Mouse (Mus musculus) kidney, embryonic 14.5 days (tissue): ENCODE results near the gene Aaed1. TPM values are rescaled to one million over a fixed set of nuclear protein-coding genes. Genes with fewer than 3 reads are reported as not detected.

ENCODE experiments used
- ATAC-seq: fragments of 200-750 bp; cut with Nextera tagmentation; 2 replicates; pipeline ENCODE4 v1.8.0; 2017; ENCODE audit warnings: moderate number of reproducible peaks, mild to moderate bottlenecking, moderate TSS enrichment, moderate library complexity; ENCODE audit not compliant: low FRiP score, low TSS enrichment
- H3K27ac ChIP-seq: fragments of 300-500 bp; sonication (generic); 2 replicates; pipeline ENCODE4 v1.5.1; 2014; ENCODE audit warnings: low read depth, mild to moderate bottlenecking, low read length, moderate library complexity, mixed read lengths
- H3K27me3 ChIP-seq: fragments of 300-500 bp; sonication (generic); 2 replicates; pipeline ENCODE4 v1.6.1; 2014; ENCODE audit warnings: mild to moderate bottlenecking, low read length; ENCODE audit not compliant: control insufficient read depth, insufficient read depth
- H3K36me3 ChIP-seq: fragments of 300-500 bp; sonication (generic); 2 replicates; pipeline ENCODE4 v1.6.1; 2014; ENCODE audit warnings: low read length, mixed read lengths; ENCODE audit not compliant: control insufficient read depth, insufficient read depth
- H3K4me1 ChIP-seq: fragments of 300-500 bp; sonication (generic); 2 replicates; pipeline ENCODE4 v1.6.1; 2014; ENCODE audit warnings: low read length, mixed read lengths; ENCODE audit not compliant: control insufficient read depth, insufficient read depth
- H3K4me2 ChIP-seq: fragments of 300-500 bp; sonication (generic); replicated peaks from 2 replicates; pipeline ENCODE4 v1.6.1; 2014; ENCODE audit warnings: low read depth, mild to moderate bottlenecking, low read length
- H3K4me3 ChIP-seq: fragments of 300-500 bp; sonication (generic); 2 replicates; pipeline ENCODE4 v1.5.1; 2014; ENCODE audit warnings: mild to moderate bottlenecking, low read length
- H3K9ac ChIP-seq: fragments of 300-500 bp; sonication (generic); 2 replicates; pipeline ENCODE4 v1.6.1; 2014; ENCODE audit warnings: low read depth, mild to moderate bottlenecking, low read length, moderate library complexity
- H3K9me3 ChIP-seq: fragments of 300-500 bp; sonication (generic); 2 replicates; pipeline ENCODE4 v1.6.1; 2016; ENCODE audit warnings: low read length; ENCODE audit not compliant: control insufficient read depth
- WGBS: fragments of 180-500 bp; shearing (Covaris S2); extraction: QIAGEN DNeasy Blood & Tissue Kit; methylation state at CpG from one replicate; pipeline ENCODE4 v1.1.7; 2014; 5-methylcytosine and 5-hydroxymethylcytosine counted together
- polyA plus RNA-seq: library from polyadenylated mRNA; unstranded; fragments of >200 nt; fragmentation: Nextera tagmentation; extraction: Ambion mirVana; gene quantifications from 2 replicates; pipeline ENCODE4 v1.2.1, GENCODE M21; 2014

Aaed1 gene
- polyA plus RNA-seq, 1 experiment from 2014 or later = 47.0 TPM

GRCm38 (mm10) chr13:64286321-64286720 is 26.2 kb downstream of the Aaed1 start:
- no peak overlapping the region for H3K9ac ChIP-seq
- no peak overlapping the region for H3K4me2 ChIP-seq
- WGBS = 71% methylated on average over 4 of the region's 4 CpGs
- H3K9me3 ChIP-seq = peaks cover 3% of the 10 kb centered on the region; the same call in 1 of the 2 replicates
- no peak overlapping the region for H3K27ac ChIP-seq
- H3K4me3 ChIP-seq = no peak overlapping the region
- no peaks in the 10 kb centered on the region for H3K36me3 ChIP-seq
- no peaks in the 10 kb centered on the region for H3K4me1 ChIP-seq
- ATAC-seq = no peak
- H3K27me3 ChIP-seq = no peaks in the 10 kb centered on the region

GRCm38 (mm10) chr13:64284676-64285075 is 27.8 kb downstream of the Aaed1 start:
- Histone ChIP-seq H3K27ac (no peak overlapping the region), H3K4me2 (no peak overlapping the region), H3K9ac (no peak overlapping the region), H3K4me3 (no peak overlapping the region), H3K9me3 (peaks cover 3% of the 10 kb centered on the region; the same call in 1 of the 2 replicates), H3K36me3 (no peaks in the 10 kb centered on the region), H3K4me1 (no peaks in the 10 kb centered on the region), H3K27me3 (no peaks in the 10 kb centered on the region)
- ATAC-seq = no peak
- WGBS = 95% methylated on average over 2 of the region's 2 CpGs

GRCm38 (mm10) chr13:64280940-64281339 is 31.6 kb downstream of the Aaed1 start:
- Histone ChIP-seq H3K9ac (no peak overlapping the region), H3K4me3 (no peak overlapping the region), H3K36me3 (no peaks in the 10 kb centered on the region), H3K27me3 (no peaks in the 10 kb centered on the region), H3K27ac (no peak overlapping the region), H3K4me2 (no peak overlapping the region), H3K9me3 (peaks cover 3% of the 10 kb centered on the region; the same call in 1 of the 2 replicates), H3K4me1 (no peaks in the 10 kb centered on the region)
- ATAC-seq = no peak
- 82% methylated on average over 5 of the region's 5 CpGs for WGBS

- 16% methylated on average over 9 of the region's 9 CpGs for WGBS
- no peaks in the 10 kb centered on the region; the same call in 1 of the 2 replicates for H3K27me3 ChIP-seq
- no peaks in the 10 kb centered on the region; the same call in 1 of the 2 replicates for H3K4me1 ChIP-seq
- no peak overlapping the region for H3K27ac ChIP-seq
- H3K4me3 ChIP-seq = peak overlapping the region; percentile 80
- peak overlapping the region; percentile 99 for H3K4me2 ChIP-seq
- H3K9me3 ChIP-seq = no peaks in the 10 kb centered on the region
- peak overlapping the region; percentile 71; the same call in 1 of the 2 replicates for H3K9ac ChIP-seq
- H3K36me3 ChIP-seq = no peaks in the 10 kb centered on the region
- no peak for ATAC-seq
These were observed 36.8 kb downstream of the Aaed1 start for GRCm38 (mm10) chr13:64275754-64276127.

GRCm38 (mm10) chr13:64274879-64275753 is 37.4 kb downstream of the Aaed1 start, which contains the start of gene Cdc14b:
Cdc14b (minus strand) TSS chr13:64275290.
- H3K27me3 ChIP-seq = no peaks in the 10 kb centered on the region; the same call in 1 of the 2 replicates
- H3K36me3 ChIP-seq = no peaks in the 10 kb centered on the region
- H3K4me3 ChIP-seq = peak within 1 kb of the TSS; percentile 80
- WGBS = 1% methylated on average over 57 of the region's 57 CpGs
- peak within 1 kb of the TSS; percentile 71 for H3K9ac ChIP-seq
- H3K27ac ChIP-seq = no peak within 1 kb of the TSS
- no peaks in the 10 kb centered on the region for H3K9me3 ChIP-seq
- peak within 1 kb of the TSS; percentile 99 for H3K4me2 ChIP-seq
- peak; percentile 97 for ATAC-seq
- H3K4me1 ChIP-seq = no peaks in the 10 kb centered on the region; the same call in 1 of the 2 replicates

GRCm38 (mm10) chr13:64273891-64274844 is 38.3 kb downstream of the Aaed1 start:
- Histone ChIP-seq H3K36me3 (no peaks in the 10 kb centered on the region), H3K27ac (no peak overlapping the region), H3K27me3 (no peaks in the 10 kb centered on the region; the same call in 1 of the 2 replicates), H3K4me2 (peak overlapping the region; percentile 99), H3K9me3 (no peaks in the 10 kb centered on the region), H3K9ac (peak overlapping the region; percentile 71), H3K4me3 (peak overlapping the region; percentile 80), H3K4me1 (no peaks in the 10 kb centered on the region; the same call in 1 of the 2 replicates)
- peak; percentile 80 for ATAC-seq
- under 1% methylated on average over 77 of the region's 95 CpGs for WGBS

GRCm38 (mm10) chr13:64273352-64273751 is 39.2 kb downstream of the Aaed1 start:
- H3K27ac ChIP-seq = no peak overlapping the region
- no peaks in the 10 kb centered on the region for H3K9me3 ChIP-seq
- no peak for ATAC-seq
- peak overlapping the region; percentile 99 for H3K4me2 ChIP-seq
- H3K27me3 ChIP-seq = no peaks in the 10 kb centered on the region; the same call in 1 of the 2 replicates
- no peak overlapping the region for H3K9ac ChIP-seq
- H3K4me3 ChIP-seq = peak overlapping the region; percentile 80; the same call in 1 of the 2 replicates
- H3K4me1 ChIP-seq = no peaks in the 10 kb centered on the region; the same call in 1 of the 2 replicates
- WGBS = 34% methylated on average over 8 of the region's 8 CpGs
- H3K36me3 ChIP-seq = no peaks in the 10 kb centered on the region

- WGBS = 44% methylated on average over 4 of the region's 4 CpGs
- Histone ChIP-seq H3K36me3 (no peaks in the 10 kb centered on the region), H3K4me3 (no peak overlapping the region), H3K4me1 (peaks cover 4% of the 10 kb centered on the region; the same call in 1 of the 2 replicates), H3K4me2 (no peak overlapping the region), H3K27me3 (no peaks in the 10 kb centered on the region), H3K27ac (no peak overlapping the region), H3K9me3 (no peaks in the 10 kb centered on the region), H3K9ac (no peak overlapping the region)
- no peak for ATAC-seq
These were observed 44.1 kb downstream of the Aaed1 start for GRCm38 (mm10) chr13:64268384-64268783.
